Mouse (Mus musculus) lung, embryonic 15.5 days (tissue): ENCODE measurements at regions not wholly inside any gene's neighbourhood (a gene's known extent, or its start where the extent isn't known, plus 50 kb on each side); places are given as distances from the start of the nearest gene placed in this dataset.
A peak's percentile ranks its signal among the peaks of the same experiment; 100 is the strongest.

Source experiments
- ATAC-seq: fragments of 200-750 bp; cut with Nextera tagmentation; 2 replicates; pipeline ENCODE4 v1.8.0; 2017; ENCODE audit warnings: moderate number of reproducible peaks, borderline replicate concordance; ENCODE audit not compliant: low FRiP score, low TSS enrichment; ENCODE audit errors: extremely low read depth
- H3K27ac ChIP-seq: fragments of 300-500 bp; sonication (generic); 2 replicates; pipeline ENCODE4 v1.5.1; 2015; ENCODE audit warnings: moderate library complexity, mild to moderate bottlenecking, inconsistent platforms
- H3K27me3 ChIP-seq: fragments of 300-500 bp; sonication (generic); 2 replicates; pipeline ENCODE4 v1.6.1; 2015; ENCODE audit warnings: inconsistent platforms
- H3K36me3 ChIP-seq: fragments of 300-500 bp; sonication (generic); 2 replicates; pipeline ENCODE4 v1.6.1; 2015; ENCODE audit warnings: inconsistent platforms
- H3K4me1 ChIP-seq: fragments of 300-500 bp; sonication (generic); 2 replicates; pipeline ENCODE4 v1.6.1; 2015; ENCODE audit warnings: inconsistent platforms
- H3K4me2 ChIP-seq: fragments of 300-500 bp; sonication (generic); 2 replicates; pipeline ENCODE4 v1.6.1; 2015; ENCODE audit warnings: inconsistent platforms, mild to moderate bottlenecking, moderate library complexity
- H3K4me3 ChIP-seq: fragments of 300-500 bp; sonication (generic); 2 replicates; pipeline ENCODE4 v1.5.1; 2015; ENCODE audit warnings: mild to moderate bottlenecking, inconsistent platforms
- H3K9ac ChIP-seq: fragments of 300-500 bp; sonication (generic); 2 replicates; pipeline ENCODE4 v1.6.1; 2015; ENCODE audit warnings: inconsistent platforms
- H3K9me3 ChIP-seq: fragments of 300-500 bp; sonication (generic); 2 replicates; pipeline ENCODE4 v1.6.1; 2016; ENCODE audit warnings: inconsistent platforms
- WGBS: fragments of 180-500 bp; shearing (Covaris S2); methylation state at CpG from one replicate; pipeline ENCODE4 v1.1.7; 2015; 5-methylcytosine and 5-hydroxymethylcytosine counted together

DNA sequence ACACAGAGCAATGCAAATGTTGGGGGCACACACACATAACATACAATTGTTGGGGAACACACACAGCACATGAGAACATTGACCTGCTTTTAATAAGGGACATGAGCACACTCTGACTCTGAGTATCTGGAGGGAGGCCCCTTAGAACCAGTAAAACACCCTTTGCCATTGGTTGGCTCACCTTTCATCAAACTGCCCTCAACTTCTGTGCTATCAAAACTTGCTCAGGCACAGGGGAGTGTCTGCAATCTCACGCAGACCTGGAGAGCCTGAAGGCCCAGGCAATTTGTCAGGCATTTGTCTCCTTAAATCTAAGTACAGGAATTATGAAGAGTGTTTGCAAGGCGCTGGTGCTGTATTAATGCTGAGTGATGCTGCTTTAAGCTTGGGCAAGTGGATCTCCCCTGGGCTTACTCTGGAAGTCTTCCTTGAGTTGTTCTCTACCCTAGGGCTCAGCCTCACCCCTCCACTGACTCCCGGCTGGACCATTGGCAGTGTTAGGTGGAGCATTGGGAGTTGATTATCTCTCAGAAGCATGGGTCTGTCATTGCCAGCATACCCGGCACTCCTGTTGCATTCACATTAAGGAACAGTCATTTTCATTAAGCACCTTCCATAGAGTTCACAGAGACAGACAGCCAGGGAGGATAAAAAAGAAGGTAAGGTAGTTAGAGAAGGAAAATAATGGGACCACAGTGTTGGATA lies 235.7 kb upstream of the Runx1 start:
- Histone ChIP-seq H3K27me3 (no peaks in the 10 kb centered on the region), H3K9me3 (no peaks in the 10 kb centered on the region), H3K4me2 (no peak overlapping the region), H3K4me1 (no peaks in the 10 kb centered on the region), H3K9ac (no peak overlapping the region), H3K36me3 (no peaks in the 10 kb centered on the region), H3K27ac (no peak overlapping the region), H3K4me3 (no peak overlapping the region)
- ATAC-seq: no peak
- 67% methylated on average over 4 of the region's 4 CpGs for WGBS

DNA sequence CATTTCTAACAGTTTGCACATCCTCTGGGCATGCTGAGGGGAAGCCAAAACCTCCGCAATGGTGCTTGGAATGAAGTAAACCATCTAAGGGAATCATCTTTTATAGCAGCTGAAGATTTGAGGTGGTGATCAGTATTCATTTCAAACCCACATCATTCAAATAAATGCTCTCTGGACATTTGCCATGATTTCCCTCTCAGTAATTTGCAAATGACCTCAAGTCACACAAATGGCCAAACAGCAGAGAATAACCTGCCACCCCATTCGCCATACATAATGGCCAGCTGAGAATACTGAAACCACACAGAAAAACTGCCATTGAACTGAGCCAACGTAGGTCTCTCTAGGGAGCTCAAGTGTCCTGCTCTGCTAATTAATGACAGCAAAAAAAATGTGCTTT lies 230.3 kb upstream of the Runx1 start:
- 57% methylated on average over 3 of the region's 3 CpGs for WGBS
- ATAC-seq: no peak

DNA sequence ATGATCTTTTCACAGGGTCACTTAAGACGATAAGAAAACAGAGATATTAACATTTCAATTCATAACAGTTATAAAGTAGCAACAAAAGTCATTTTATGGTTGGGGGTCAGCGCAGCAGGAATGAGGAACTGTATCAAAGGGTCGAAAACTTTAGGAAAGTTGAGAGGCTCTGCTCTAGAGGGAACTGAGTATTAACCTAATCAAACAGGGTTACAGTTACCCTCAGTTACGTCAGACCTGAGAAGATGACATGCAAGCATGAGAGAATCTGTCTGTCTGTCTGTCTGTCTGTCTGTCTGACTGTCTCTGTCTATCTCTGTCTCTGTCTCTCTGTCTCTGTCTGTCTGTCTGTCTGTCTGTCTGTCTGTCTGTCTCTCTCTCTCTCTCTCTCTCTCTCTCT lies 229.6 kb upstream of the Runx1 start:
- Histone ChIP-seq H3K4me3 (no peak overlapping the region), H3K4me2 (no peak overlapping the region), H3K27me3 (no peaks in the 10 kb centered on the region), H3K9me3 (no peaks in the 10 kb centered on the region), H3K27ac (no peak overlapping the region), H3K36me3 (no peaks in the 10 kb centered on the region), H3K4me1 (no peaks in the 10 kb centered on the region), H3K9ac (no peak overlapping the region)
- 73% methylated on average over 4 of the region's 4 CpGs for WGBS
- no peak for ATAC-seq

More for the DNA sequence above, 230.3 kb upstream of the Runx1 start:
- Histone ChIP-seq H3K4me1 (no peaks in the 10 kb centered on the region), H3K9me3 (no peaks in the 10 kb centered on the region), H3K27me3 (no peaks in the 10 kb centered on the region), H3K9ac (no peak overlapping the region), H3K36me3 (no peaks in the 10 kb centered on the region), H3K4me3 (no peak overlapping the region), H3K27ac (no peak overlapping the region), H3K4me2 (no peak overlapping the region)

DNA sequence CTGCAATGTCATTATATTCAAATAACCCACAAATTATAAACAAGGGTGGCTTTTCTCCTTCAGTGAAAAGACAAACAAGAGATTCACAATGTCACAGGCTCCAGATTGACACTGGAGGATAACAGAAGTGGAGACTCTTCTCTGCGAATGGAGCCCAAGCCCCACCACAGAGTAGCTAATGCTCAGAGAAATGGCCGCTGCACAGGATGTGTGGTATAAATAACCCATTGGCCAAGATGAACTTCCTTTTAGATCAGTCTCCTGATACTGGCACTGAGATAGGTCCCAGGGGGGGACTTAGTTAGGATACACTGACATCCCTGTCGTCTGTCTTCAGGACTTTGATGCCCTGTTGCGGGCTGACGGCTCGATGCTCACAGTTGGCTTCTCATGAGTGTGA lies 225.3 kb upstream of the Runx1 start:
- Histone ChIP-seq H3K4me1 (no peaks in the 10 kb centered on the region), H3K9ac (no peak overlapping the region), H3K9me3 (no peaks in the 10 kb centered on the region), H3K27ac (no peak overlapping the region), H3K4me3 (no peak overlapping the region), H3K36me3 (no peaks in the 10 kb centered on the region), H3K27me3 (no peaks in the 10 kb centered on the region), H3K4me2 (no peak overlapping the region)
- no peak for ATAC-seq
- 63% methylated on average over 6 of the region's 6 CpGs for WGBS

DNA sequence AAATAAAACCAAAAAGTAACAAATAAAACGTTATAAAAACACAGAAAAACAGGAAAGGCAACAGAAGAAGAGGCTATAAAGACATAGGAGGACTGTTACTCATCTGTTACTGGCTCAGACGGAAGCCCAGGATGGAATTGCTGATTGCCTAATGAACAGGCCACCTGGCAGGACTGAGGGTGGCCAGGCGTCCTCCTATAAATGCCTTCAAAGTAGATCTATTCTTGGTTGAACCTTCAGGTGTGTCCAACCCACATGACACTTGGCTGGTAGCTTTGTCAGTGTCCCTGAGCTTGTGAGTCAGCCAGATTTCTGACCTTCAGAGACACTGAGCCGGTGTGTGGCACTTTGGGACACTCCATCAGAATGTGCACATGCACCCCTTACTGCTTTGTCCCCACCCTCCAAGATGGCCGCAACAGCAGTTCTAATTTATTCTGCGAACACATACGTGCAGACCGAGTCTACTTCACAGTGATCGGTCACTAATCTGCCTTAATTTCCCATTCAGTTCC lies 222.5 kb upstream of the Runx1 start:
- Histone ChIP-seq H3K9me3 (no peaks in the 10 kb centered on the region), H3K4me2 (no peak overlapping the region), H3K4me3 (no peak overlapping the region), H3K9ac (no peak overlapping the region), H3K27ac (no peak overlapping the region), H3K27me3 (no peaks in the 10 kb centered on the region), H3K4me1 (peaks cover 1% of the 10 kb centered on the region), H3K36me3 (no peaks in the 10 kb centered on the region)
- WGBS: 80% methylated on average over 9 of the region's 9 CpGs
- no peak for ATAC-seq

DNA sequence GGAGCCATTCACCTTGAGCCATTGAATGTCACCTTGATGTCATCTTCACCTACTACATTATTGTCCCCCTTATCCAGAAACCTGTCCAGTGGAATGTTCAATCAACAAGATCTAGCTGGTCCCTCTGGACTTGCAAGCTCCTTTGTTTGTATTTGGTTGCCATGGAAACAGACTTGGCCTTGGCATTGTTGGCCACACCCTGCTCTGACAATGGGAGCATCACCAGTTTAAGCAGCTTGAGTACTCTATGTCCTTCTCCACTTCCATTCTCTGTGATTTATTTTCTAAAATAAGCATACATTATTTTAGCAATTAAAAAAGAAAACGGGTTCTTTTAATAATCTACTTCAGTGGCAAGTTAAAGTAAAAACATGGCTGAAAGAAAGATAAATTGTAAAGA lies 221.6 kb upstream of the Runx1 start:
- Histone ChIP-seq H3K4me1 (peaks cover 10% of the 10 kb centered on the region), H3K4me3 (no peak overlapping the region), H3K27me3 (no peaks in the 10 kb centered on the region), H3K36me3 (no peaks in the 10 kb centered on the region), H3K9ac (no peak overlapping the region), H3K9me3 (no peaks in the 10 kb centered on the region), H3K4me2 (no peak overlapping the region), H3K27ac (no peak overlapping the region)
- ATAC-seq: no peak
- 72% methylated on average over 1 of the region's 1 CpGs for WGBS

DNA sequence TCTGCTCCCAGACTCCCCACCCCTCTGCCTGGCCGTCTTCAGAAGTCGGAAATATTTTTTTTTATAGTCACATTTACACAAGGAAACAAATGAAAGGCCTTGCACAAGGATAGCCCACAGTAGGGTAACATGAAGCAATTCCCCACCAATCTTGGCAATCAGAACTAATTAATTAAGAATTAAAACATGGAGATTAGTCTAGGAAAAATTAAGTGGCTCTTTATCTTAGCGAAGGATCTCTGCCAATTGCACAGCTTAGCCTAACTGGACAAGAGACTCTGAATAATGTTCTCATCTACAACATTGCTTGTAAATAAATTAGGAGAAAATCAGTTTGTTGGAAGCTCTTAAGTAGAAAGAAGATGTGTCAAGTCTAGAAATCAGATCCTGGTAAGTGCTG lies 220.3 kb upstream of the Runx1 start:
- Histone ChIP-seq H3K36me3 (no peaks in the 10 kb centered on the region), H3K4me2 (no peak overlapping the region), H3K27me3 (no peaks in the 10 kb centered on the region), H3K4me3 (no peak overlapping the region), H3K4me1 (peaks cover 12% of the 10 kb centered on the region), H3K27ac (no peak overlapping the region), H3K9ac (no peak overlapping the region), H3K9me3 (no peaks in the 10 kb centered on the region)
- ATAC-seq: no peak
- 83% methylated on average over 3 of the region's 3 CpGs for WGBS

DNA sequence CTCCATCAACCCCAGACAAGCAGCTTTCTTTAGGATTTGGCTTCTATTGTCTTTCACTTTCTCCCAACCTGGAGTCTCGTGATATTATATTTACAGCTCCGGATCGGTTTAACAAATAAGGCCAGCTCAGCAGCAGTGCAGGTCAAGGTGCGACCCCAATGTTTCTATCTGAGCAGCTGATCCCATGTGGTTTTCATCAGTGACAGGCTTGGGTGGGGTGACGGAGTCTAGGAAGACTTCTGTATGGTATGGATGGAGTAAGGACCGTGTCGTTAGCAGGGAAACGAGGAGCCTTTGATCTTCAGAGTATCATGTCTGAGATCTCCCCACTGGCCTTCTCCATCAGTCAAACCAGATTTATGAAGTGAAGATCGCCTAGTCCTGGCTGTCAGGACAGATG lies 217.4 kb upstream of the Runx1 start:
- H3K4me2 ChIP-seq: peak overlapping the region; percentile 23

DNA sequence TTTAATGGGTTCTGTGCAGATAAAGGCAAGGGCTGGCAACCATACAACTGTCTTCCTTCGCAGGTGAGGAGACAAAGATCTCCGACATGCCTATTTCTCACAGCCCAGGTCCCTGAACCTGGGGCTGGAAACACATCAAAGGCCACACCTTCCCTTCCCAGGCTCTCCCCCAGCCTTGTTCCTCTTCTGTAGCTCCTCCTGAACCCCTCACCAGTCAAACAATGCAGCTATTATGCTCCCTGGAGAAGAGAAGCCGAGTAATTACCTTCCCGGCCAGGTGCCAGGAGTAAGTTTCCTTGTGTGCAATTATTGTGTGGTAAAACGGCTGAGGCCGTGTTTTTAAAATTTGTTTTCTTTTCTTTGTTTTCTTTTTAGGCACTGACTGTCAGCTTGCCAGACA lies 217.0 kb upstream of the Runx1 start:
- Histone ChIP-seq H3K4me1 (peaks cover 12% of the 10 kb centered on the region), H3K9me3 (no peaks in the 10 kb centered on the region), H3K36me3 (no peaks in the 10 kb centered on the region), H3K27ac (no peak overlapping the region), H3K4me2 (peak overlapping the region; percentile 23; the same call in 1 of the 2 replicates), H3K4me3 (no peak overlapping the region), H3K27me3 (no peaks in the 10 kb centered on the region), H3K9ac (no peak overlapping the region)
- 22% methylated on average over 6 of the region's 6 CpGs for WGBS
- no peak for ATAC-seq

More for the DNA sequence above, 217.4 kb upstream of the Runx1 start:
- peaks cover 12% of the 10 kb centered on the region for H3K4me1 ChIP-seq
- no peaks in the 10 kb centered on the region for H3K36me3 ChIP-seq
- H3K4me3 ChIP-seq: no peak overlapping the region
- H3K27me3 ChIP-seq: no peaks in the 10 kb centered on the region
- 20% methylated on average over 9 of the region's 9 CpGs for WGBS
- ATAC-seq: peak; percentile 53; the same call in 1 of the 2 replicates
- no peak overlapping the region for H3K9ac ChIP-seq
- H3K27ac ChIP-seq: no peak overlapping the region
- H3K9me3 ChIP-seq: no peaks in the 10 kb centered on the region

DNA sequence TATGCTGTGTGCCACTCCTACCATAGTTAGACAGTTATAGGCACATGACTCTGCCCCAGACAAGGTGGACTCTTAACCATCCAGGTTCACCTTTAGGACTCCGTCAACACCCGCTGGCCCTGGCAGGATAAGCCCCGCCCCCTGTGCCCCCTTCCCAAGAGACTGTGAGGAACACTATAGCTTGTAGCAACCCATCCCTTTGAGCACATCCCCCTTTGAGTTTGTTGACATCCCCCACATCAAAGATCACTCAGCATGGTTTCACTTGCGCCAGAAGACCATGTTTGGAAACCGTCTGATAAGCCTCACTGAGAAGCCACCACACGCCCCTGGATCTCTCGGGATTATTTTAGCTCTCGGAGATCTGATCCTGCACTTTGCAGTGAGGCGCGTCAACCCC lies 216.5 kb upstream of the Runx1 start:
- 24% methylated on average over 10 of the region's 10 CpGs for WGBS
- Histone ChIP-seq H3K9me3 (no peaks in the 10 kb centered on the region), H3K4me1 (peaks cover 12% of the 10 kb centered on the region), H3K27me3 (no peaks in the 10 kb centered on the region), H3K36me3 (no peaks in the 10 kb centered on the region), H3K4me2 (0 out of 2 replicates have a peak overlapping the region, but pooled peaks have one; percentile 23), H3K27ac (no peak overlapping the region), H3K4me3 (no peak overlapping the region), H3K9ac (no peak overlapping the region)
- ATAC-seq: no peak

DNA sequence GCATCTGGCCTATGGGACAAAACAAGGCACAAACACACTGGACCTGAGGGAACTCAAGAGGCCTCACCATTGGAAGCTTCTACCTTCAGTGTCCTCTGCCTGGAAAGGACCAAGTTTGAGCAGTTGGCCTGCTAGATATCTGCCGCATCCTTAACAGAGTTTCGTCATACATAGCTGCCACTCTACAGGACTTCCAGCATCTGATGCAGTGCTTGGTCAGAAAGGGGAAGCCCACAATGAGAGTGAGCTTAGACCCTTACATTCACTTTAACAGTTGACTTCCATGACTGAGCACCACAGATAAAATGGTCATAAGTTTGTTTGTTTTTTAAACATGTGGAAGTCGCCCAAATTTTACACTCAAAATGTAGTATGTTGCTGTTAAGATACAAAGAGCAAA lies 215.9 kb upstream of the Runx1 start:
- no peaks in the 10 kb centered on the region for H3K27me3 ChIP-seq

DNA sequence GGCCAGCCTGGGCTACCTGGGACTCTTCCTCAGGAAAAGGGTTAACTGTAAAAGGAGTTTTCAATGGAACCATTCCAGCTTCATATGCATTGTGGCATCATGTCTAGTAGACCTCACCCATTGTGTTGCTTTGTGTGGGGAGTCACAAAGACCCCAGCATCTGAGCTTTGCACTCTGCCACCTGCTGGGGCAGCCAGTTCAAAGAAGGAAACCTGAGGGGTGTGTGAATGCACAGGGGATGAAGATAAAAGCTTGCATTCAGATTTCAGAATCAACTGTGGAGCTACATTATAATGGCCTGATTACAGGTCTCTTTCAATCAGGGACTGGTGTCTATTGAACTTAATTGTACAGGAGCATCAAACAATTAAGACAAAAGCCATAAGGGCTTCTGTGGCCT lies 215.4 kb upstream of the Runx1 start:
- H3K9ac ChIP-seq: no peak overlapping the region
- H3K4me2 ChIP-seq: no peak overlapping the region
- no peaks in the 10 kb centered on the region for H3K27me3 ChIP-seq
- no peaks in the 10 kb centered on the region for H3K9me3 ChIP-seq
- peaks cover 12% of the 10 kb centered on the region for H3K4me1 ChIP-seq
- no peak for ATAC-seq
- H3K36me3 ChIP-seq: no peaks in the 10 kb centered on the region
- no peak overlapping the region for H3K4me3 ChIP-seq
- no peak overlapping the region for H3K27ac ChIP-seq

More for the DNA sequence above, 215.9 kb upstream of the Runx1 start:
- 76% methylated on average over 3 of the region's 3 CpGs for WGBS
- ATAC-seq: no peak
- Histone ChIP-seq H3K4me3 (no peak overlapping the region), H3K9me3 (no peaks in the 10 kb centered on the region), H3K4me1 (peaks cover 12% of the 10 kb centered on the region), H3K36me3 (no peaks in the 10 kb centered on the region), H3K27ac (no peak overlapping the region), H3K9ac (no peak overlapping the region), H3K4me2 (no peak overlapping the region)
